Mouse (Mus musculus) splenic B cell, adult 2 months (primary cell): Measurements from ENCODE around the gene Aff1.

Source experiments
- DNase-seq: peaks from one replicate; pipeline ENCODE4 v3.0.0-alpha.2; 2011; ENCODE audit warnings: low read depth, low spot score
- H3K27me3 ChIP-seq: 2 replicates; pipeline ENCODE4 v1.6.1; 2012; ENCODE audit warnings: mild to moderate bottlenecking, low read length, moderate library complexity, mixed read lengths; ENCODE audit not compliant: control insufficient read depth, poor library complexity, insufficient read depth, severe bottlenecking
- H3K36me3 ChIP-seq: 2 replicates; pipeline ENCODE4 v1.6.1; 2012; ENCODE audit warnings: mild to moderate bottlenecking, low read length, moderate library complexity, mixed read lengths; ENCODE audit not compliant: control insufficient read depth, poor library complexity, insufficient read depth, severe bottlenecking

Aff1 gene

GRCm38 (mm10) chr5:103846154-103846551, 154.0 kb downstream of the Aff1 start:
- Histone ChIP-seq H3K27me3 (no peaks in the 10 kb centered on the region), H3K36me3 (peaks cover 30% of the 10 kb centered on the region)
- DNase-seq, result no peak

DNA sequence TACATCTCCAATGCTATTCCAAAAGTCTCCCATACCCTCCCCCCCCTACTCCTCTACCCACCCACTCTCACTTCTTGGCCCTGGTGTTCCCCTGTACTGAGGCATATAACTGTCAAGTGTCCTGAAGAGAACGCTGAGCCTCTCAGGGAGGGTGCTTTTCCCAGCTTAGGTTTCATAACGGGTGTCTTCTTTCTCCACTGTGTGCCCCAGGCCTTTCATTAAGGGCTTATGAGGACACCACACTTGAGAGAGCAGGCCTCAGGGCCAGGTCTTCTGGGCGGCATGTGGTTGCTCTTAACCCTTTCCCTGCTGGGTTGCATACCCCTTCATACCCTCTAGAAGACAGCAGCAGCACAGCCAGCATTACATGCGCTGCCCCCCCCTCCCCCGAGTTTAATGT, 154.4 kb downstream of the Aff1 start:
- Histone ChIP-seq H3K27me3 (no peaks in the 10 kb centered on the region), H3K36me3 (peaks cover 33% of the 10 kb centered on the region)
- no peak for DNase-seq

- Histone ChIP-seq H3K36me3 (peaks cover 31% of the 10 kb centered on the region), H3K27me3 (no peaks in the 10 kb centered on the region)
- no peak for DNase-seq
These were observed 156.4 kb downstream of the Aff1 start for GRCm38 (mm10) chr5:103848546-103848945.

- peaks cover 23% of the 10 kb centered on the region for H3K36me3 ChIP-seq
- H3K27me3 ChIP-seq, result no peaks in the 10 kb centered on the region
- DNase-seq, result no peak
These were observed 160.8 kb downstream of the Aff1 start for GRCm38 (mm10) chr5:103852756-103853549.

GRCm38 (mm10) chr5:103854041-103854806, 162.1 kb downstream of the Aff1 start:
- H3K27me3 ChIP-seq, result no peaks in the 10 kb centered on the region
- peaks cover 17% of the 10 kb centered on the region for H3K36me3 ChIP-seq
- no peak for DNase-seq

DNA sequence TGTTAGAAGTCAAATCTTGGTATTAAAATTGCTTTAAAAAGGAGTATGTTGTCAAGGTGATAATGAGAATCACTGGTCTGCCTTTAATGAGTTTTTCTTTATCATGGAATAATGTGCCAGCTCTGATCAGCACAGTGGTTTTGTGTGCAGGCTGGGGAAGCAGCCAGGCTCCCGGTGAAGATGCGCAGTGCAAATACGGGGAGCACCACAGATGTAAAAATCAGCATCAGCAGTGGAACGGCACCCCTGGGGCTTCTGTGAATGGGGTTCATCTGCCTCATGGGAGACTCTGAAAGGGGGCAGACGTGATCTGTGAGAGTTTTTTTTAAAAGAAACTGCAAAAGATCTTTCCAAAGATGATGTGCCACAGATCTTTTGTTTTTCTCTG, 162.6 kb downstream of the Aff1 start:
- H3K36me3 ChIP-seq, result peaks cover 17% of the 10 kb centered on the region
- no peaks in the 10 kb centered on the region for H3K27me3 ChIP-seq
- DNase-seq, result no peak

GRCm38 (mm10) chr5:103855483-103856211, 163.5 kb downstream of the Aff1 start:
- no peak for DNase-seq
- H3K36me3 ChIP-seq, result peaks cover 15% of the 10 kb centered on the region
- H3K27me3 ChIP-seq, result no peaks in the 10 kb centered on the region

DNA sequence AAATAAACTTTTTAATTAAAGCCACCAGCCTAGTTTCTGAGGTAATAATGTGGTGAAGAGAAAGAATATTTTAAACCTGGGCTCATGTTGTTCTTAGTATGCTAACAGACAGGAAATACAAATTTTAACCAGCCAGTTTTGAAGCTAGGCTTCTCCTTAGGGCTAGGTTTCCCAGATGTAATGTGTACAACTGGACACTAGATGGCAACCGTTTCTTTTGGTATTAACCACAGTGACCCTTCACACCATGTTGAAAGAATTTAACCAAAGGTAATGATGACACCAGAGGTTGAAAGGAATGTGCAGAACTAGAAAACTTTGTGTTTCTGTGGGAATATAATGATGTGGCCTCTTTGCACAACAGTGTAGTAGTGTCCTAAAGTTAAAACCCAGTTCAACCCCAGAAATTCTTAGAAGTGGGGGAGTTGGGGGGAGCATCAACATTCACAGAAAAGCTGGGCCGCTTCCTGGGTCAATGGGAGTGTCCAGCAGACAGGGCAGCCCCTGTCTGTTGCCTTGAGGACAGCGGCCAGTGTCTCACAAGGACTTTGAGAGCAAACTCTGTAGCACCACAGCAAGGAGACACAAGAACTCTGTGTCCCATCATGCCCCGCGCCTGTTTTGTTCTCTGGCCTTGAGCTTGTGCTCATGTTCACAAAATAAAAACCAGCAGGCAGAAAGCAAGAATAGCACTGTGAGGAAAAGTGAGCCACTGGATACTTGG, 164.3 kb downstream of the Aff1 start:
- Histone ChIP-seq H3K36me3 (peaks cover 10% of the 10 kb centered on the region), H3K27me3 (no peaks in the 10 kb centered on the region)
- DNase-seq, result peak; percentile 68

DNA sequence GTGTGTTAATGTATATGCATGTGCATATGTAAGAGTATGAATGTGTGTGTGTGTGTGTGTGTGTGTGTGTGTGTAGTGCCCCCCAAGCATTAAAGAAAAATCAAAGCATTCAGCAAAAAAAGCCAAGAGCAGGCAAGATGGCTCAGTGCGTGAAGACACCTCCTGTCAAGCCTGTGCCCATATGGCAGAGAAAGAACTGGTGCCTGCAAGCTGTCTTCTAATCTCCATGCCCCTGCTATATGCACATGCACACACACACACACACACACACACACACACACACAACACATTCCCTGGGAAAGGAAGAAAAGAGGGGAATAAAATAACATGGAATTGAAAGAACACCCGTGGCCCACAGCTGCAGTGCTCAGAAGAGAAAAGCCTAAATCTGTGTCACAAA, 165.0 kb downstream of the Aff1 start:
- peaks cover 7% of the 10 kb centered on the region for H3K36me3 ChIP-seq

GRCm38 (mm10) chr5:103860622-103861021, 168.4 kb downstream of the Aff1 start:
- DNase-seq, result no peak
- H3K36me3 ChIP-seq, result no peaks in the 10 kb centered on the region
- H3K27me3 ChIP-seq, result no peaks in the 10 kb centered on the region

More for the DNA sequence above, 165.0 kb downstream of the Aff1 start:
- DNase-seq, result no peak
- H3K27me3 ChIP-seq, result no peaks in the 10 kb centered on the region

- Histone ChIP-seq H3K36me3 (no peaks in the 10 kb centered on the region), H3K27me3 (no peaks in the 10 kb centered on the region)
- no peak for DNase-seq
These were observed 171.6 kb downstream of the Aff1 start for GRCm38 (mm10) chr5:103863759-103864158.

DNA sequence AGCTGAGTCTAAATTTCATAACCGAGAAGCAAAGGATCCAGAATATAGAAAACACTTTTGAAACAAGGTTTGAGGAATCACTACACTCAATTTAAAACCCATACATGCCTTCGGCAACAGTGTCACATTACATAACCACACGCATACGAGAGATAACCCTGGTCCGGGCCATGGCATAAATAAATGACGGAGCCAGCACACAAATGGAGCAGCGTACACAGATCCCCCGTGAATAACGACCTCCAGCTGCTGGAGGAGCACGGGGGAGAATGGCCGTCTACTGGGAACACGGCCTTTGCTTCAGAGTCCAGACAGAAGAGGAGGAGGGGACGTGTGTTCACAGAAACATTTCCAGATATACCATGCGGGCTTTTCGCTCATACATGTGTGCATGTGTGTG, 197.6 kb downstream of the Aff1 start:
- Histone ChIP-seq H3K36me3 (no peaks in the 10 kb centered on the region), H3K27me3 (no peaks in the 10 kb centered on the region)
- DNase-seq, result no peak

- Histone ChIP-seq H3K27me3 (no peaks in the 10 kb centered on the region), H3K36me3 (no peaks in the 10 kb centered on the region)
- no peak for DNase-seq
These were observed 206.1 kb downstream of the Aff1 start for GRCm38 (mm10) chr5:103898310-103898709.
